Mouse (Mus musculus) G1E (cell line): ENCODE data around the gene 4930469K13Rik. TPM values are rescaled to one million over a fixed set of nuclear protein-coding genes. Genes with fewer than 3 reads are reported as not detected.

Experiments
- ATAC-seq: 2 replicates; pipeline ENCODE4 v1.8.0; 2016; ENCODE audit warnings: mild to moderate bottlenecking; ENCODE audit not compliant: insufficient number of reproducible peaks, poor library complexity, low FRiP score, severe bottlenecking; ENCODE audit errors: extremely low read depth
- DNase-seq: peaks from one replicate; pipeline ENCODE4 v3.0.0; 2012; ENCODE audit warnings: low spot score
- H3K27me3 ChIP-seq: 2 replicates; pipeline ENCODE4 v1.6.1; 2012; ENCODE audit warnings: mild to moderate bottlenecking, low read length, inconsistent platforms; ENCODE audit not compliant: insufficient read depth
- H3K36me3 ChIP-seq: replicated peaks from 2 replicates; pipeline ENCODE3; 2012; ENCODE audit warnings: mild to moderate bottlenecking, inconsistent platforms
- H3K4me1 ChIP-seq: 2 replicates; pipeline ENCODE4 v1.6.1; 2012; ENCODE audit warnings: low read depth, low read length, inconsistent platforms, mixed read lengths; ENCODE audit not compliant: insufficient read depth
- H3K4me3 ChIP-seq: 2 replicates; pipeline ENCODE4 v1.5.1; 2012; ENCODE audit warnings: low read depth, mild to moderate bottlenecking, inconsistent platforms, low read length, moderate library complexity, mixed read lengths
- H3K9me3 ChIP-seq: replicated peaks from 2 replicates; pipeline ENCODE4 v1.6.1; 2012; ENCODE audit warnings: inconsistent platforms
- CTCF ChIP-seq: IDR thresholded peaks from 2 replicates; pipeline ENCODE4 v1.5.1; 2012; ENCODE audit warnings: low read depth, low read length, inconsistent platforms, mixed read lengths
- GATA1 ChIP-seq: IDR thresholded peaks from 2 replicates; pipeline ENCODE4 v1.6.1; 2012; ENCODE audit warnings: borderline replicate concordance, low read length, inconsistent platforms, mixed read lengths
- GATA2 ChIP-seq: IDR thresholded peaks from 2 replicates; pipeline ENCODE4 v1.6.1; 2012; ENCODE audit warnings: low read depth, low read length, inconsistent platforms, borderline replicate concordance
- POLR2AphosphoS5 ChIP-seq: IDR thresholded peaks from 2 replicates; pipeline ENCODE4 v1.6.1; 2012; ENCODE audit warnings: low read depth, low read length, inconsistent platforms; ENCODE audit not compliant: insufficient replicate concordance
- TAL1 ChIP-seq: conservative IDR thresholded peaks from 2 replicates; pipeline ENCODE4 v1.6.1; 2012; ENCODE audit warnings: low read depth, low read length, inconsistent platforms, mixed read lengths
- polyA plus RNA-seq: library from polyadenylated mRNA; stranded (reverse); fragments of >175 nt; gene quantifications from 2 replicates; pipeline ENCODE4 v1.2.3, GENCODE M21; 2012
- total RNA-seq, 2 experiments: library from RNA; stranded (forward) in 1 of 2; stranded (reverse) in 1 of 2; fragments of 200-1000 nt in 1 of 2; fragments of >200 nt in 1 of 2; fragmentation: Nextera tagmentation in 1 of 2; gene quantifications; 2 replicates each; pipeline ENCODE4 v1.2.3; 2014 to 2017

Gene 4930469K13Rik
- total and polyA plus RNA-seq, 3 experiments = not detected

DNA sequence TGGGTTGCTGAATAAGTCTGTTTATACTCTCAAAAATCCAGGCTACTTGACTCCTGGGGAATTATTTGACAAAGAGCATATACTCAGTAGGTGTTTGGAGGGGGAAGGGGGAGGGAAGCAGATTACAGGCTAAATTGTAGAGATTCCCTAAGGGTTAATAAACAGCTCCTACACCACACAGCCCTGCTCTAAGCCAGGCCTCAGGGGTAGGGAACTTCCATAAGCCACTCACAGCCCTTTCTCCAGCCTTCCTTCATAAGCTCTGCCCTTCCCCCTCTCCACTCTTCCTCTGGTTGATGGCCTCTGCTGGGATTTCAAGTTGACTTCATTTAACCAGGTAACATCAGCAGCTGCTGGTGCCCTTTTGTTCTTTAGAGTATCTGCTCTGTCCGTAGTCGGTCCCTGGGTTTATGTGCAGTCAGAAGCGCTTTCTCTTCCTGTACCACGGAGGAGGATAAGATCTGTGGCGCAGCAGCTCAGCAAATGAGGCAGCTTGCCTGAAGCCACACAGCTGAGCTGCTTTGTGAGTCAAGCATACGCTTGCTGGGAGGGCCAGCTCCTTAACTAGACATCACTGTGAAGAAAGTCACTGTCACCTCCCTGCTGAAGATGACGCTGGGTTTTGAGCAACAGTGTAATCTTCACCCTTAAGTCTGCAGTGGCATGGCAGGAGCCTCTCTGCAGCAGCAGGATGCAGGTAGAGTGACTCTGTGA is 159.6 kb downstream of the 4930469K13Rik start:
- ATAC-seq = peak; percentile 38
- peaks cover 17% of the 10 kb centered on the region for H3K9me3 ChIP-seq
- H3K4me1 ChIP-seq = peaks cover 21% of the 10 kb centered on the region
- no peak overlapping the region; the same call in 1 of the 2 replicates for H3K4me3 ChIP-seq
- peaks cover 5% of the 10 kb centered on the region; the same call in 1 of the 2 replicates for H3K27me3 ChIP-seq
- no peaks in the 10 kb centered on the region for H3K36me3 ChIP-seq
- DNase-seq = no peak
- TF ChIP-seq GATA1 (no peak), TAL1 (no peak), POLR2AphosphoS5 (no peak), CTCF (no peak), GATA2 (no peak)

DNA sequence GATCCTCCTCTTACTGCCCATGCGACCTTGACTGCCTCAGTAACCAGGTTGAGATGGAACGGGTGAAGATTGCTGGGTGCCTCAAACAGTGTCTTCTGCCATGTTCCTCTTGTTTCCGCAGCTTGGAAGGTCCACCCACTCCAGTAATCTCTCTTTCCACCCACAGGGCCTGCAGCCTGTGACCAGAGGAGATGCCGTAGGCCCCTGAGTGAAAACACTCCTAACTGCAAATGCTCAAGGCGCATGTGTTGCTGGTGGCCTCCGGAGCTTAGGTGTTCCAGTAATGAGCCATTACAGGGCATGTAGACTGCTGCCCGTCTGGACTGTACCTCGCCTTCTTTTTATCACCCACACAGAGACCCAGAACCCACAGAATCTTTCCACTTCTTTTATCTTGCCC is 160.7 kb downstream of the 4930469K13Rik start:
- TF ChIP-seq GATA1 (no peak), POLR2AphosphoS5 (no peak), CTCF (no peak), TAL1 (no peak), GATA2 (no peak)
- Histone ChIP-seq H3K36me3 (no peaks in the 10 kb centered on the region), H3K9me3 (peaks cover 20% of the 10 kb centered on the region), H3K4me1 (peaks cover 21% of the 10 kb centered on the region), H3K27me3 (peaks cover 5% of the 10 kb centered on the region; the same call in 1 of the 2 replicates), H3K4me3 (no peak overlapping the region)
- DNase-seq = no peak
- no peak for ATAC-seq

DNA sequence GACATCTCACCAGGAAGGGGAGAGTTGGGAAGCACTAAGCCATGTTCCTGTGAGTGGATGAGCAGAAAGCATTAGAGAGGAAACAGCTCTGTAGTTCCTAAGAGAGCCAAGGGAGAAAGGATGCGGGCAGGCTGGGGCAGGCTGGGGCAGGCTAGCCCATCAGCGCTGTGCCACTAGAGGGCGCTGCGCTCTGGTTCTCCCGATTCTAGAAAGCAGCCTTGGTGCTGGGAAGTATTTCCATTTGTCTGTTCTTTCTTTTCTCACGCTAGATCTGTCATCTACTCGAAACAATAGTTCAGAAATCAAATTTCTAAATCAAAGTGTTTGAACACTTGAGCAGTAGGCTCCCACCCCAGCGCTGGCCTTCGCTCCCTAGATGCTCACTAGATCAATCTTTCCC is 164.1 kb downstream of the 4930469K13Rik start:
- H3K27me3 ChIP-seq = peaks cover 5% of the 10 kb centered on the region; the same call in 1 of the 2 replicates
- H3K4me1 ChIP-seq = peaks cover 9% of the 10 kb centered on the region
- no peak overlapping the region for H3K4me3 ChIP-seq
- H3K9me3 ChIP-seq = peaks cover 31% of the 10 kb centered on the region
- TF ChIP-seq CTCF (peak; percentile 55; the same call in 1 of the 2 replicates), TAL1 (no peak), GATA2 (no peak)
- DNase-seq (no peak), ATAC-seq (no peak)
- no peaks in the 10 kb centered on the region for H3K36me3 ChIP-seq

DNA sequence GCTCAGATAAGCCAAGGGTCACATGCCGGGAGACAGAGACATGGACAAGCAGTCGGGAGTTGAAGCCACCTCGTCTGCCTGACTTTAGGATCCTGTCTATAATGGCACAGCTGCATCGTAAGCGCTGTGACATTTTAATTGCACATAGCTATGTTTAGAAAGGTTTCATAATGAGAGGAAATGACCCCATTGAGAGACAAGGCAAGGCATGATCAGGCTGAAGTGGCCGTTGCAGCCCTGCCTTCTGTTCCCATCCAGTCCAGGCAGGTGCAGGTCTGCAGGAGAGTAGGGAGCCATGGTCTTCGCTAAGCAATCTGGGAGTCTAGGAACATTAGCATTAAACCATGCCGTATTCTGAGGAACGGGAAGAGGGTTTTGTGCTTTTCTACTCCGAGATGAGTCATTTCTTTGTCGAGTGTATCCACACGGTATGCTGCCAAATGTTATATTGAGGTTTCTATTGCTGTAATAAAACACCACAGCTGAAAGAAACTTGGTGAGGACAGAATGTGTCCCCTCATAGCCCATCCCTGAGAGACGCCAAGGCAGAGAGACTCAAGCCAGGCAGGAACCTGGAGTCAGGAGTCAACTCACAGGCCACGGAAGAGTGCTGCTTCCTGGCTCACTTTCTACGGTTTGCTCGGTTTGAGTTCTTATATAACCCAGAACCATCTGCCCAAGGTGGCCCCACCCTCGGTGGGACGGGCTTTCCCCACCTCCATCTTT is 165.8 kb downstream of the 4930469K13Rik start:
- ATAC-seq (no peak), DNase-seq (no peak)
- peaks cover 2% of the 10 kb centered on the region; the same call in 1 of the 2 replicates for H3K4me1 ChIP-seq
- H3K4me3 ChIP-seq = no peak overlapping the region
- peaks cover 36% of the 10 kb centered on the region for H3K9me3 ChIP-seq
- no peaks in the 10 kb centered on the region for H3K36me3 ChIP-seq
- TF ChIP-seq GATA2 (no peak), CTCF (no peak), TAL1 (no peak), GATA1 (no peak), POLR2AphosphoS5 (no peak)
- peaks cover 5% of the 10 kb centered on the region; the same call in 1 of the 2 replicates for H3K27me3 ChIP-seq

DNA sequence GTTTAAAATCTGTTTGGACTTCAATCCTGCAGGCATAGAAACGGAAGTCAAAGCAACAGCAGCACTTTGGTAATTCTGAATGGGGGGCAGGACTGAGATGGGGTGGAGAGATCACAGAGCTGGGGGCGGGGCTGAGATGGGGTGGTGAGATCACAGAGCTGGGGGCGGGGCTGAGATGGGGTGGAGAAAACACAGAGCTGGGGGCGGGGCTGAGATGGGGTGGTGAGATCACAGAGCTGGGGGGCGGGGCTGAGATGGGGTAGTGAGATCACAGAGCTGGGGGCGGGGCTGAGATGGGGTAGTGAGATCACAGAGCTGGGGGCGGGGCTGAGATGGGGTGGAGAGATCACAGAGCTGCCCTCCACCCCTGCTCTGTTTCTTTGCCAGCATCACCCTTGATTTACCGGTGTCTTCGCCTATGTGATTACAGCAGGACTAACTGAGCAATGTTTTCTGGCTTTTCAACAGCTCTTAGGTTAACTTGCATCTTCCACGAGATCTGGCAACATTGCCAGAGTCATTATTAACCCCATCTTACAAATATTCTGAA is 166.4 kb downstream of the 4930469K13Rik start:
- ATAC-seq (peak; percentile 8; the same call in 1 of the 2 replicates), DNase-seq (no peak)
- H3K4me1 ChIP-seq = no peaks in the 10 kb centered on the region
- H3K27me3 ChIP-seq = no peaks in the 10 kb centered on the region
- no peak overlapping the region for H3K4me3 ChIP-seq
- H3K9me3 ChIP-seq = peaks cover 31% of the 10 kb centered on the region
- no peaks in the 10 kb centered on the region for H3K36me3 ChIP-seq
- no peak for TF ChIP-seq GATA2
- no peak for TF ChIP-seq GATA1
- no peak for TF ChIP-seq CTCF
- TF ChIP-seq TAL1 = no peak
- no peak for TF ChIP-seq POLR2AphosphoS5

DNA sequence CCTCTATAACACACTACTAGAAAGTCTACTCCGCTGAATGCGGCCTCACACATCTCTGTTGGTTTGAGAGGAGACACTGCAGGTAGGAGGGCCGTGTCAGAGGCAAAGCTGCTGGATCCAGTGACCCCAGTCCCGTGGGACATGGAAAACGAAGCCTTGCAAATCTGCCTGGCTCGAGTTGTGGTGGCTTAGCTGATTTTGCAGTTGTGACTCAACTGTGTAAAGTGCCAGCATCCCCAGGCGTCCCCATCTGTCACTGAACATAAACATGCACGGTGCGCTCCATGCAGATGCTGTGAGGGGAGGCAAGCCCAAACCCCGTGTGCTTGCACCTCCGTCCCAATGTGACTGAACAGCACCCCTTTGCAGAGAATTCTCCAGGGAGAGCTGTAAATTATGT is 168.9 kb downstream of the 4930469K13Rik start:
- no peak overlapping the region for H3K4me3 ChIP-seq
- H3K36me3 ChIP-seq = no peaks in the 10 kb centered on the region
- no peaks in the 10 kb centered on the region for H3K27me3 ChIP-seq
- H3K9me3 ChIP-seq = peaks cover 28% of the 10 kb centered on the region
- H3K4me1 ChIP-seq = no peaks in the 10 kb centered on the region
- TF ChIP-seq POLR2AphosphoS5 (no peak), TAL1 (no peak), CTCF (no peak), GATA1 (no peak), GATA2 (no peak)
- ATAC-seq (no peak), DNase-seq (no peak)
